11 mouse cellular contexts compared by ENCODE assay signal in genomic region chr14:46968046-46968445, GRCm38 (mm10).
A peak's percentile ranks its signal among the peaks of the same experiment; 100 is the strongest.
DNase-seq lines count a peak whose midpoint lies in the region; ATAC-seq and TF ChIP-seq lines count a peak whose summit lies in the region.
"Had no signal": no experiment of that assay in that cellular context is flagged by ENCODE, and none has a peak within 500 bp of the region (broad histone marks: within the 10 kb centered on the region; RNA-seq: fewer than 3 reads in every experiment).

No protein-coding gene starts in this region.

- no peak for ATAC-seq in hindbrain, postnatal 0 days
- no peak for ATAC-seq in megakaryocyte, adult 5-6 weeks (ENCODE audit: poor library complexity, severe bottlenecking)

- no peaks in the 10 kb centered on the region for H3K36me3 ChIP-seq in hindbrain, embryonic 10.5 days
- H3K36me3 ChIP-seq in hindbrain, postnatal 0 days (ENCODE audit: insufficient read depth, low read length) = no peaks in the 10 kb centered on the region
- H3K36me3 ChIP-seq in megakaryocyte, embryonic 14.5 days (replicated peaks; ENCODE audit: low read length) = no peaks in the 10 kb centered on the region
- H3K36me3 ChIP-seq: neural tube, embryonic 13.5 days had no signal

- H3K27ac ChIP-seq in hindbrain, embryonic 10.5 days = peak overlapping the region; percentile 41; the same call in 1 of the 2 replicates
- no peak overlapping the region for H3K27ac ChIP-seq in hindbrain, postnatal 0 days
- H3K27ac ChIP-seq: liver, embryonic 14.5 days; neural tube, embryonic 13.5 days had no signal

- H3K4me1 ChIP-seq in hindbrain, embryonic 10.5 days (replicated peaks) = peaks cover 33% of the 10 kb centered on the region
- H3K4me1 ChIP-seq in hindbrain, postnatal 0 days (ENCODE audit: insufficient read depth, low read length) = peaks cover 3% of the 10 kb centered on the region; the same call in 1 of the 2 replicates
- H3K4me1 ChIP-seq in megakaryocyte, embryonic 14.5 days = peaks cover 24% of the 10 kb centered on the region

- peaks cover 3% of the 10 kb centered on the region; the same call in 1 of the 2 replicates for H3K27me3 ChIP-seq in hindbrain, embryonic 10.5 days (ENCODE audit: insufficient read depth, poor library complexity, severe bottlenecking)
- no peaks in the 10 kb centered on the region for H3K27me3 ChIP-seq in hindbrain, postnatal 0 days (ENCODE audit: insufficient read depth, low read length)
- H3K27me3 ChIP-seq in megakaryocyte, embryonic 14.5 days (replicated peaks) = peaks cover 44% of the 10 kb centered on the region
- H3K27me3 ChIP-seq: neural tube, embryonic 13.5 days had no signal

- H3K9ac ChIP-seq in hindbrain, postnatal 0 days (replicated peaks; ENCODE audit: low read length) = no peak overlapping the region
- H3K9ac ChIP-seq: liver, embryonic 14.5 days; neural tube, embryonic 13.5 days had no signal

- H3K4me3 ChIP-seq in hindbrain, embryonic 10.5 days = no peak overlapping the region
- no peak overlapping the region for H3K4me3 ChIP-seq in hindbrain, postnatal 0 days (ENCODE audit: low read length)
- H3K4me3 ChIP-seq in megakaryocyte, embryonic 14.5 days (replicated peaks) = peak overlapping the region; percentile 77
- H3K4me3 ChIP-seq: neural tube, embryonic 13.5 days had no signal

- no peak for TF ChIP-seq CTCF in hindbrain, postnatal 0 days (IDR thresholded peaks at IDR 0.05; ENCODE audit: low read depth)

- WGBS in hindbrain, embryonic 10.5 days = 71% methylated on average over 11 of the region's 11 CpGs
- whole genome bisulfite sequencing in hindbrain, postnatal 0 days = 73% methylated on average over 11 of the region's 11 CpGs

- no peaks in the 10 kb centered on the region for H3K9me3 ChIP-seq in hindbrain, embryonic 10.5 days
- no peaks in the 10 kb centered on the region for H3K9me3 ChIP-seq in hindbrain, postnatal 0 days (ENCODE audit: low read length)
- H3K9me3 ChIP-seq in megakaryocyte, embryonic 14.5 days = peaks cover 12% of the 10 kb centered on the region
- H3K9me3 ChIP-seq: neural tube, embryonic 13.5 days had no signal

- no peak overlapping the region for H3K4me2 ChIP-seq in hindbrain, postnatal 0 days (ENCODE audit: low read depth, low read length)
- H3K4me2 ChIP-seq: neural tube, embryonic 13.5 days had no signal

- DNase-seq in hindbrain, embryonic 10.5 days (ENCODE audit: low spot score) = no peak
- no peak for DNase-seq in hindbrain, postnatal 0 days (ENCODE audit: low spot score)
- DNase-seq in lung, postnatal 10 days = peak; percentile 52
- DNase-seq in embryo, embryonic 9.5 days (ENCODE audit: extremely low spot score) = no peak
- no peak for DNase-seq in right cerebral cortex, postnatal 4 days
- DNase-seq: cerebellum, postnatal 10 days; gastrocnemius, postnatal 36 days had no signal
